Mouse (Mus musculus) hindlimb bud, embryonic 11.5 days (tissue): ENCODE data around the gene Spty2d1.

Experiments used
- DNase-seq: peaks from one replicate; pipeline ENCODE4 v3.0.0-alpha.2; 2012; ENCODE audit warnings: low read depth, low spot score; ENCODE audit errors: extremely low spot score

Gene Spty2d1

GRCm38 (mm10) chr7:47023530-47023929 is 15.3 kb upstream of the Spty2d1 start:
- peak; percentile 44 for DNase-seq

GRCm38 (mm10) chr7:47022482-47022881 is 14.3 kb upstream of the Spty2d1 start:
- no peak for DNase-seq

DNA sequence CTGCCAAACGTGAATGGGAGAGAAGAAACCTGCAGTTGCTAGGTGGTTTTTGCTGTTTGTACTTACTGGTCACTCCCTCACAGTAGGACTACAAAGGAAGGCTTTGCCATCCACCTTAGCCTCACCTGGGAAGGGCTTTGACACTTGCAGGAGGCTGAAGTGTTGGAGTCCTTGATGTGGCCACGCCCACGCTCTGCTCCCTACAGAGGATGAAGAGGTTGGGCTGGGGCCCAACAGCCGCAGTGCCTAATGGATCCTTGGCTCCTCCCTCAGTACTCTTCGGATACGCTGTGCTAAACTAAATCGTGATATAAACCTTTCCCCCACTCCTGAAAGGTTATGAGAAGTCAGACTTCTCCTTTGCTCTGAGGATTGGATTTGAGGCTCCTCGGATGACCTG is 12.7 kb upstream of the Spty2d1 start:
- DNase-seq: no peak

- no peak for DNase-seq
These were observed 11.4 kb upstream of the Spty2d1 start for GRCm38 (mm10) chr7:47019641-47020040.

DNA sequence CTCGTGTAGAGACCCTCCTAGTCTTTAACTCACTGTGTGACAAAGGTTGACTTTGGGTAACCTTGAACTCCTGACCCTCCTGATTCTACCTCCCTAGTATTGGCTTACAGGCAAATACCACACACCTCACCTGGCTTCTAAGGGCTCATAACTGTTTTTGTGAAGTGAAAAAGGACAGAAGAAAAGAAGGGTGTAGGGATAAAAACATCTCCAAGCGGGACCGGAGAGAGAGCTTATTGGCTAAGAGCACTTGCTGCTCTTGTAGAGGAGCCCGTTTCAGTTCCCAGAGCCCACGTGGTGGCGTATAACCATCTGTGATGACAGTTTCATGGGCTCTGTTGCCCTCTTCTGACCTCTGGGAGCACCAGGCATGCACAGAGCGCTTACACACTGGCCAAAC is 8.9 kb upstream of the Spty2d1 start:
- DNase-seq: no peak

- no peak for DNase-seq
These were observed 8.4 kb upstream of the Spty2d1 start for GRCm38 (mm10) chr7:47016602-47017001.

DNA sequence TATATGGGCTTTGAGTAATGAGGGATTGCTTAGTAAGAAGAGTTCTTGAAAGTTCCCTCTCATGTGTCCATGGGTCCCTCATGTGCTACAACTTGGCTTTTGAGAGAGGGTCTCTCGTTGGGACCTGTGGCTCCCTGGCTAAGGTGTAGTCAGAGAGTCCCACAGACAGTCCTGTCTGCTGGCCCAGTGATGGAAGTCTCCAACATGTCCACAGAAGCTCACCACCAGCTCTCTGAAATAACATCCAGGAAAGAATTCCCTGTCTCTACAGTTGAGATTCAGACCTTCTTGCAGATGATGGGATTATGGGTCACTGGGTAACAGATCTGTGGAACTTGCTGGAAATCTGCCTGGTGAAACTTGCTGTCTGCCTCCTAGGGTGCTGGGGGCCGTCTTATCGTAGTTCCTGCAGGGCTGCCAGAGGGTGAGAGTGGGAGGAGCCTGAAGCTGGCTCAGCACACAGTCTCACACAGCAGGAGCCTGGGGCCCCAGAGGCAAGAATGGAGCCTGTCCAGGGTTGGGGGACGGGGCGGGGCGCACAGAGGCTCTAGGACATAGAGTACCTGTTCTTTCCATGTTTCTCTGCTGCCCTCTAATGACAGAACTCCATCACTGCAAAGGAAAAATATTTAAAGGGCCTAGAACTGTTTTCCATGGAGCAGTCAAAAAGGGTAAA is 7.3 kb upstream of the Spty2d1 start:
- peak; percentile 61 for DNase-seq

DNA sequence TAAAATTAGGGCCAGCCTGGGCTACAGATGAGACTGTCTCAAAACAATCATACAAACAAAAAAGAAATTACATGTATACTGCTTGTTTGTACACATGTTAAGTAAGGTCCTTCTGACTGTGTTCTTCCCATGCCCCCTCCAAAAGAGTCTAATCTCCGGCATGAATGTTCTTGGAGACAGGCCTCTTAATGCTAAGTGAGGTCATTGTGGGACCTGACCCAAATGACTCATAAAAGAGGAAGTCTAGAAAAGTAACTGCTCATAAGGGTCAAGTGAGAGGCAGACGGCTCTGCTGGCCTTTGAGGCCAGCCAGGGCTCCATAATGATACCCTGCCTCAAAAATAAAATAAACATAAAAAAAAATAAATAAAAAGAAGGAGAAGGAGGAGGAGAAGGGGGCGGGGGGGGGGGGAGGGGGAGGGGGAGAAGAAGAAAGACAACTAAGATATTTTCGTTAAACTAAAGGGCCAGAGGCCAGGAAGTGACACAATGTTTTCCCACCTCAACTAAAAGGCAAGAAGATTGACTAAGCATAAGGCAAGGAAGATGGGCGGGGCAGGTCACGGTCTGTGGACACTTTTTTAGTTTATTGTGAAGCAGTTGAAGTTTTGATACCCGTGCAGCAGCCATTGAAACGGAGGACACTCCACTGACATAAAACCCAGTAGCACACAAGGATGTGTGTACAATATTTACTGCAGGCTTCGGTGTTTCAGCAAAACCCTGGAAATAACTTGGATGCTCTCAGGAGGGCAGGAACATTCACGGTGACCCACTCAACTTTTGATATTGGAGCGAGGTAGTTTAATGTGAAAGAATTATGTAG is 6.6 kb upstream of the Spty2d1 start:
- DNase-seq: no peak

DNA sequence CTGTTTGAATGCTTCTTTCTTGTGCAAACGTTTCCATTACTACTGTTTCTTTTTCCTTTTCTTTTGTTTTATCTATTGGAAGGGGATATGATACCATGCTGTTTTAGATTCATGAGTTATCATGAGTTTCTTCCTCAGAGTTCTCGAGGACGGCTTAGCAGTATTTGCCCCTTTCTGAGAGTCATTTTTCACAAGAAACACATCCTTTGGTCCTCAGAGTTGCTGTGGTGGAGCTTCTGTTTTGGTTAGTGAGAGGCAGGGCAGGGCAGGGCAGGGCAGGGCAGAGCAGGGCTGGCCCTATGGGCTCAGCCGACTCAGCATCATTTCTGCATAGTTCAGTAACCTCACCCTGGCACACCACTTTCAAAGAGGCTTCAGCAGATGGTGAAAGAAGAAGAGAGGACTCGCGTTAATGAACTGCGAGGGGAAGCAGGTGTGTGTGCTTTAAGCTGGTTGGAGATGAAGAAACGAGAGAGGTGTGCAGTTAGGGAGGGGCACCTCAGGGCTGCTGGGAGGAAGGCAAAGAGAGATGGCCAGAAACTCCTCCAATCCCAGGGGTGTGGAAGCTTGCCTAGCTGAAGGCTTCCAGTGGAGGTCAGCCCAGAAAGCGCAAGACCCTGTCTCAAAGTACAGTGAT is 5.0 kb upstream of the Spty2d1 start:
- no peak for DNase-seq

DNA sequence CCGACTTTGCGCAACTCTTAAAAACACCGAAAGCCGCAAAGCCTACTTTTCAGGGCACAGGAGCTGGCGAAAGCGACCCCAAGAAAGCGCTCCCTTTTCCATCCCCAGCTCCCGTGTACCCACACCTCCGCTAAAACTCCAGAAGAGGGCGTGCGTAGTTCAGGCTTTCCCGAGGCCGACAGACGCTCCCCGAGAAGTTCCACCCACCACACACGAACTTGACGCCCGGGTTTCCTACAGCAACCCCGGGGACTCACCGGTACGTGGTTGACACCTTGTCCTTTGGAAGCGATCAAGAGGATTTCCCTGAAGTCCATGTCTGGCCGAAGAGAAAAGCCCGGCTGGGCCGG is 418 bp downstream of the Spty2d1 start:
- DNase-seq: no peak

GRCm38 (mm10) chr7:47007109-47007780 is 966 bp downstream of the Spty2d1 start:
- DNase-seq: no peak

- DNase-seq: no peak
These were observed 4.6 kb downstream of the Spty2d1 start for GRCm38 (mm10) chr7:47003411-47004115.

DNA sequence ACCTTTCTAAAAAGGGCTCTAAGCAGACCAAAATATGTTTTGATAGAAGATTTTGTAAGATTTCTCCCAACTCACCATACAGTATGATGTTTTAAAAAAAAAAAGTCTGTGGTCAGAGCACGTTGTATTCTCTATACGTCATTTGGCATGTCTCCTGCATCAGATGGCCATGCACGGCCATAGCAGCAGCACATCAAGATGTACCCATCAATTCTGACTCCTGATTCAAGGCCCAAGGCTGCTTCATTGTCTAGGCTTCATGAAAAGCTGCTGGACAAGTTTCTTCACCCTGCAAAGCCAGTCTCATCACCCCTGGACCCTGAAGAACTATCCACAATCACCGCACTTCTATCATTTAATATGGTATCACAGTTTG is 6.3 kb downstream of the Spty2d1 start:
- DNase-seq: no peak

DNA sequence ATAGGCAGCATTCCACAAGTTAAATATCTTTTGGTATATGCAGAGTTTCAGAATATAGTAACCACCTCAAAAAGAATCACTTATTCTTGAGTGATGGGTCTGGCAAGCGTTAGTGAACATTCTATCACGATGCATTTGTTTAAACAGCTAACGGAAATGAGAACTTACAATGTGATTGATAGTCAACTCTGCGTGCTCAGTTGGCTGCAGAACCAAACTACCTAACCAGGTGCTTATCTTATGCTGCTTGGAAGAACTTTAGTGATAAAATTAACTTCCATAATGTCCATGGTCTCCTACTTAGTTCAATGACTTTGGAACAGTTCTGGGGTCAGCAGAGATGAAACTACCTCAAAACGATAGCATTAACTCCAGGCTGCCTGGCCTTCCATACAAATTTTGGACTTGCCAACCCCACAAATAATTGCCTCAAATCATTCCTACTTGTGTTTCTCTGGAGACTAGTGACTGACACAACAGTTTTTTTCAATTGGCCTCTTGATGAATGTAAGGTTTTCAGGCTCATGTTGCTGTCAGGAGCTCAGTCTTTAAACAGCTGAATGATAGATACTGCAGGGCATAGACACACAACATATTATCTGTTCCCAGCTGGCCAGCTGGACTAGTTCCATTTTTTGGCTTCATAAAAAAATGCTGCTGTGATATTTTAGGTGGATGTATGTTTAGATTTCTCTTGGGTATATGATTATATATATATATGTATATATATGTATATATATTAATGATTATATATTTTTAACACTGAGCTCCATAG is 6.9 kb downstream of the Spty2d1 start:
- no peak for DNase-seq

- no peak for DNase-seq
These were observed 7.6 kb downstream of the Spty2d1 start for GRCm38 (mm10) chr7:47000644-47000983.

DNA sequence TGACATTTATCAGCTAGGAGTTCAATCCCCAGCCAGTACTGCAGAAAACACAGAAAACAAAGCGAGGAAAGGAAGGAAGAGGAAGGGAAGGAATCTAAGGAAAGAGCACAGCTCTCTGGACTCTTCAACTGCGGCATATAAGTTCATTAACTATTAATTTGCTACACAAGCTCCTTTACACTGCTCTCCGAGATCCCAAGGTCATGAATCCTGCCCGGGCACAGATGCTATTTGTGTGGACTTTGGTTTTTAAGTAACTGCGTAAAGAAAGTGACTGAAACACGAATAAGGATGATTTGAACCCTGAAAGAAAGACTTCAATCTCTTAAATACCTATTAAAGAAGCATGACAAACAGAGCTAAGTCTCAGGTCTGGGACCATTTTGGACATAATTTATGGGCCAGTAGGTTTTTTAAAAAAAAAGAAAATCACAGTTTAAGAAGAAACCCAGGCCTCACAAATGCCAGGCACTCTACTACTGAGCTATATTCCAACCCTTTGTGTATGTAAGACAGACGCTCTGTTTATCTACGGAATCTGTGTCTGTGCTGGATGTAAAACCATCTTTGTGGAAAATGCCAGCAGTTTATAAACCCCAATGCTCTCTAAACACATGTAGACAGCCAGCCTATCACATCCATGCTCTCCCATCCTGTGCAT is 8.1 kb downstream of the Spty2d1 start:
- DNase-seq: no peak

- DNase-seq: no peak
These were observed 9.3 kb downstream of the Spty2d1 start for GRCm38 (mm10) chr7:46998942-46999341.

- DNase-seq: no peak
These were observed 10.4 kb downstream of the Spty2d1 start for GRCm38 (mm10) chr7:46997644-46998395.

DNA sequence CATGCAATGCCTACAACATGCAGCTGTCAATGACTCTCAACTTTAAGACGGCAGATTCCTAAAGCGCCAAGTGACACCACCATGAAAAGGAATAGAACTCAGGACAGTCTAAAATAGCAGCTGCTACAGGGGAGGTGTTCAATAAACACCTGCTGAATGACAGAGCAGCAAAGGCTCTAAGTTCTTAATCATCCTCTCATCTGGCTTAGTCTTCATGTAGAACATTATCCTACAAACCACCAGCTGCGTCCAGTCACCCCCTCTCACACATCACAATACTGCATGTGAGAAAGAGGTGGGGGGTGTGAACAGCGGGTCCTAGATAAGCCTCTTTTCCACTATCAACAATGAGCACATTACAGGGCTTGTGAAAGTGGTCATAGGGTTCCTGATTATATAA is 11.2 kb downstream of the Spty2d1 start:
- DNase-seq: no peak
